Comparison of ENCODE assay signal across 11 mouse cellular contexts in genomic region chr1:74014538-74015327, GRCm38 (mm10).
A peak's percentile ranks its signal among the peaks of the same experiment; 100 is the strongest.
DNase-seq lines count a peak whose midpoint lies in the region; ATAC-seq and TF ChIP-seq lines count a peak whose summit lies in the region.
"Had no signal": no experiment of that assay in that cellular context is flagged by ENCODE, and none has a peak within 500 bp of the region (broad histone marks: within the 10 kb centered on the region; RNA-seq: fewer than 3 reads in every experiment).

No protein-coding gene starts in this region.

- peaks cover 55% of the 10 kb centered on the region for H3K4me1 ChIP-seq in heart, postnatal 0 days (ENCODE audit: control insufficient read depth, insufficient read depth)
- H3K4me1 ChIP-seq in liver, embryonic 11.5 days (replicated peaks; ENCODE audit: control insufficient read depth, insufficient read depth, low read length), result peaks cover 6% of the 10 kb centered on the region; the same call in 1 of the 2 replicates
- peaks cover 26% of the 10 kb centered on the region for H3K4me1 ChIP-seq in stomach, embryonic 15.5 days

- no peak overlapping the region for H3K4me3 ChIP-seq in heart, postnatal 0 days (ENCODE audit: low read depth, low read length)
- H3K4me3 ChIP-seq in liver, embryonic 11.5 days (ENCODE audit: low read depth, low read length), result no peak overlapping the region
- H3K4me3 ChIP-seq in stomach, embryonic 15.5 days (replicated peaks), result no peak overlapping the region
- H3K4me3 ChIP-seq: embryonic facial prominence, embryonic 12.5 days; hindbrain, embryonic 10.5 days had no signal

- H3K9ac ChIP-seq in heart, postnatal 0 days (replicated peaks; ENCODE audit: low read depth, low read length), result peak overlapping the region; percentile 40
- no peak overlapping the region for H3K9ac ChIP-seq in liver, embryonic 11.5 days (ENCODE audit: low read depth, low read length)
- H3K9ac ChIP-seq in stomach, embryonic 15.5 days, result no peak overlapping the region
- H3K9ac ChIP-seq: embryonic facial prominence, embryonic 12.5 days had no signal

- TF ChIP-seq EP300 in heart, postnatal 0 days (IDR thresholded peaks at IDR 0.05; ENCODE audit: low read depth), result peak; percentile 96

- H3K9me3 ChIP-seq in heart, postnatal 0 days (replicated peaks; ENCODE audit: control insufficient read depth, low read length), result no peaks in the 10 kb centered on the region
- H3K9me3 ChIP-seq in liver, embryonic 11.5 days (ENCODE audit: control insufficient read depth, low read length), result no peaks in the 10 kb centered on the region
- no peaks in the 10 kb centered on the region for H3K9me3 ChIP-seq in stomach, embryonic 15.5 days

- ATAC-seq in heart, postnatal 0 days (ENCODE audit: insufficient read depth, low read depth), result peak; percentile 73
- 0 out of 2 replicates have a peak, but pooled peaks have one; percentile 6 for ATAC-seq in liver, embryonic 11.5 days (replicated peaks; ENCODE audit: low FRiP score)
- peak; percentile 39; the same call in 1 of the 2 replicates for ATAC-seq in stomach, embryonic 15.5 days (ENCODE audit: insufficient read depth, low FRiP score, low read depth)
- ATAC-seq in cerebellum, adult (ENCODE audit: insufficient number of reproducible peaks, low FRiP score, low TSS enrichment), result no peak

- H3K4me2 ChIP-seq in heart, postnatal 0 days (ENCODE audit: low read depth, low read length), result no peak overlapping the region
- no peak overlapping the region for H3K4me2 ChIP-seq in liver, embryonic 11.5 days
- no peak overlapping the region for H3K4me2 ChIP-seq in stomach, embryonic 15.5 days
- H3K4me2 ChIP-seq: embryonic facial prominence, embryonic 12.5 days had no signal

- intact Hi-C loops in heart, postnatal 25 days (cut with DNase I), result no loop called here

- peak overlapping the region; percentile 93 for H3K27ac ChIP-seq in heart, postnatal 0 days (ENCODE audit: low read depth)
- no peak overlapping the region for H3K27ac ChIP-seq in liver, embryonic 11.5 days (ENCODE audit: low read depth, low read length)
- peak overlapping the region; percentile 54; the same call in 1 of the 2 replicates for H3K27ac ChIP-seq in stomach, embryonic 15.5 days
- H3K27ac ChIP-seq: embryonic facial prominence, embryonic 12.5 days; hindbrain, embryonic 10.5 days had no signal

- peaks cover 12% of the 10 kb centered on the region for H3K36me3 ChIP-seq in heart, postnatal 0 days (replicated peaks; ENCODE audit: control insufficient read depth, insufficient read depth, low read length)
- H3K36me3 ChIP-seq in liver, embryonic 11.5 days (ENCODE audit: control insufficient read depth, insufficient read depth, low read length), result no peaks in the 10 kb centered on the region
- no peaks in the 10 kb centered on the region for H3K36me3 ChIP-seq in stomach, embryonic 15.5 days
- H3K36me3 ChIP-seq: embryonic facial prominence, embryonic 12.5 days; hindbrain, embryonic 10.5 days had no signal

- 38% methylated on average over 8 of the region's 14 CpGs for WGBS in heart, postnatal 0 days
- WGBS in liver, embryonic 11.5 days, result 56% methylated on average over 7 of the region's 14 CpGs
- WGBS in stomach, embryonic 15.5 days, result 51% methylated on average over 10 of the region's 14 CpGs

- no peak for TF ChIP-seq CTCF in heart, postnatal 0 days (IDR thresholded peaks at IDR 0.05; ENCODE audit: low read depth)

- no peaks in the 10 kb centered on the region for H3K27me3 ChIP-seq in heart, postnatal 0 days (ENCODE audit: control insufficient read depth, insufficient read depth, low read length)
- no peaks in the 10 kb centered on the region for H3K27me3 ChIP-seq in liver, embryonic 11.5 days (replicated peaks; ENCODE audit: control insufficient read depth, insufficient read depth, low read length)
- H3K27me3 ChIP-seq in stomach, embryonic 15.5 days (replicated peaks), result no peaks in the 10 kb centered on the region
- H3K27me3 ChIP-seq: embryonic facial prominence, embryonic 12.5 days had no signal

- DNase-seq in heart, adult 18-20 months, result peak; percentile 80 to 91
- DNase-seq in heart, postnatal 25 days (ENCODE audit: low spot score), result no peak
- peak; percentile 78 for DNase-seq in heart, postnatal 0 days (ENCODE audit: low spot score)
- DNase-seq in liver, embryonic 11.5 days (ENCODE audit: low spot score), result no peak
- no peak for DNase-seq in frontal cortex, postnatal 36 days (ENCODE audit: low spot score in 2 of 2)
- DNase-seq in neural tube, embryonic 10.5 days (ENCODE audit: extremely low spot score, low spot score), result no peak
- DNase-seq: right cerebral cortex, adult 18-20 months had no signal

Comparison
In these comparisons a context has a peak if more than half of its experiments do, and no peak if none do; other contexts are left out.
1. DNase-seq: peak in heart, adult 18-20 months (2 of 2) and heart, postnatal 0 days (single experiment); none in heart, postnatal 25 days (single experiment), liver, embryonic 11.5 days (single experiment), frontal cortex, postnatal 36 days (0 of 2) and neural tube, embryonic 10.5 days (single experiment).